Mouse (Mus musculus): ENCODE measurements around the gene Mxra8.

- no peak for TF ChIP-seq CHD2 (IDR thresholded peaks at IDR 0.05; ENCODE audit: low read depth, low read length)
- TF ChIP-seq MAFK (IDR thresholded peaks at IDR 0.05; ENCODE audit: insufficient read depth, low read depth, low read length), result no peak
- TF ChIP-seq ZC3H11A (IDR thresholded peaks at IDR 0.05; ENCODE audit: borderline replicate concordance, low read depth, low read length), result no peak
- TF ChIP-seq HCFC1 (IDR thresholded peaks at IDR 0.05; ENCODE audit: borderline replicate concordance, insufficient read depth, low read length), result no peak
Observed at GRCm38 (mm10) chr4:155790650-155791161, 48.8 kb upstream of the Mxra8 start.
